25 mouse cellular contexts compared by ENCODE assay signal in the genomic region with DNA sequence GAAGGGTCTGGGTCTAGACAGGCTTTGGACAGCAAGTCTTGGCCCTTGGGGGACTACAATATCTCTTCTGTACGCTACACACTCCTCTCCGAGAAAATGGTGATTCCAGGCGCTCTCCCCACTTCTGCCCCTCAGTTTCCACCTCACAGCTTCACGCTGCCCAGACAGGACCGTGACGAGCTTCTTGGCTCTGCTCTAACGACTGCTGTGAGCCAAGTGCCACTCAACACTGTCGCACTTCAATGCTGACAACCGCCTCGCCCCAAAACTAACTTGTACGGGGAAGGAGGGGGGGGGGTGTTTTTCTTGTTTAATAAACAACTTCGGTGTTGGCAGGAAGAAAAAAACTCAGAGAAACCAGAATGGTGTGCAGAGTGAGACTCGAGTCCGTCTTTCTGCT. TPM values are rescaled to one million over a fixed set of nuclear protein-coding genes. Genes with fewer than 3 reads are reported as not detected.
DNase-seq lines count a peak whose midpoint lies in the region; ATAC-seq and TF ChIP-seq lines count a peak whose summit lies in the region.
"Had no signal": no experiment of that assay in that cellular context is flagged by ENCODE, and none has a peak within 500 bp of the region (broad histone marks: within the 10 kb centered on the region; RNA-seq: fewer than 3 reads in every experiment).

No protein-coding gene starts in this region.

- TF ChIP-seq CTCF in lung, postnatal 0 days (IDR thresholded peaks at IDR 0.05): no peak
- TF ChIP-seq CTCF in forebrain, postnatal 0 days (IDR thresholded peaks at IDR 0.05; ENCODE audit: low read depth): no peak

- H3K4me3 ChIP-seq in forebrain, embryonic 15.5 days: no peak overlapping the region
- no peak overlapping the region for H3K4me3 ChIP-seq in forebrain, embryonic 11.5 days (ENCODE audit: low read depth, low read length)
- no peak overlapping the region for H3K4me3 ChIP-seq in lung, postnatal 0 days (ENCODE audit: low read depth, low read length)
- no peak overlapping the region for H3K4me3 ChIP-seq in forebrain, postnatal 0 days (ENCODE audit: low read depth, low read length)
- H3K4me3 ChIP-seq: limb, embryonic 13.5 days; liver, embryonic 12.5 days had no signal

- TF ChIP-seq EP300 in lung, postnatal 0 days (IDR thresholded peaks at IDR 0.05): no peak

- no peaks in the 10 kb centered on the region for H3K9me3 ChIP-seq in forebrain, embryonic 15.5 days
- H3K9me3 ChIP-seq in forebrain, embryonic 11.5 days (ENCODE audit: control insufficient read depth, low read length): no peaks in the 10 kb centered on the region
- no peaks in the 10 kb centered on the region for H3K9me3 ChIP-seq in lung, postnatal 0 days (ENCODE audit: low read length)
- H3K9me3 ChIP-seq in forebrain, postnatal 0 days (ENCODE audit: low read length): no peaks in the 10 kb centered on the region
- H3K9me3 ChIP-seq: liver, embryonic 12.5 days had no signal

- no peak overlapping the region for H3K4me2 ChIP-seq in forebrain, embryonic 15.5 days (replicated peaks)
- no peak overlapping the region for H3K4me2 ChIP-seq in forebrain, embryonic 11.5 days (ENCODE audit: low read depth, low read length, severe bottlenecking)
- no peak overlapping the region; the same call in 1 of the 2 replicates for H3K4me2 ChIP-seq in lung, postnatal 0 days (replicated peaks; ENCODE audit: low read depth, low read length)
- H3K4me2 ChIP-seq in forebrain, postnatal 0 days (ENCODE audit: low read depth): no peak overlapping the region
- H3K4me2 ChIP-seq: hindbrain, embryonic 14.5 days; limb, embryonic 13.5 days; liver, embryonic 12.5 days; midbrain, embryonic 11.5 days had no signal

- 41% methylated on average over 14 of the region's 14 CpGs for WGBS in forebrain, embryonic 15.5 days
- WGBS in forebrain, embryonic 11.5 days: 81% methylated on average over 14 of the region's 14 CpGs
- WGBS in lung, postnatal 0 days: 44% methylated on average over 14 of the region's 14 CpGs
- 26% methylated on average over 14 of the region's 14 CpGs for WGBS in forebrain, postnatal 0 days

- peak; percentile 79 for ATAC-seq in forebrain, embryonic 15.5 days (replicated peaks)
- no peak for ATAC-seq in forebrain, embryonic 11.5 days (replicated peaks; ENCODE audit: low FRiP score)
- ATAC-seq in lung, postnatal 0 days: peak; percentile 60; the same call in 1 of the 2 replicates
- ATAC-seq in forebrain, postnatal 0 days: peak; percentile 72
- ATAC-seq: liver, embryonic 12.5 days had no signal

- no peak overlapping the region for H3K9ac ChIP-seq in forebrain, embryonic 15.5 days (replicated peaks)
- H3K9ac ChIP-seq in forebrain, embryonic 11.5 days (ENCODE audit: low read length): no peak overlapping the region
- H3K9ac ChIP-seq in lung, postnatal 0 days (replicated peaks; ENCODE audit: low read depth): no peak overlapping the region
- H3K9ac ChIP-seq in forebrain, postnatal 0 days: no peak overlapping the region
- H3K9ac ChIP-seq: hindbrain, embryonic 14.5 days; limb, embryonic 13.5 days; liver, embryonic 12.5 days had no signal

- no peak overlapping the region for H3K27ac ChIP-seq in forebrain, embryonic 15.5 days (replicated peaks)
- H3K27ac ChIP-seq in forebrain, embryonic 11.5 days (ENCODE audit: low read depth, low read length): no peak overlapping the region
- no peak overlapping the region for H3K27ac ChIP-seq in lung, postnatal 0 days (ENCODE audit: low read length)
- no peak overlapping the region for H3K27ac ChIP-seq in forebrain, postnatal 0 days (ENCODE audit: low read depth, low read length)
- H3K27ac ChIP-seq: hindbrain, embryonic 14.5 days; limb, embryonic 13.5 days; liver, embryonic 12.5 days had no signal

- intact Hi-C loops in gastrocnemius, postnatal 36 days (cut with DNase I): no loop called here

- no peak for DNase-seq in forebrain, embryonic 11.5 days (ENCODE audit: low spot score)
- peak; percentile 14 for DNase-seq in kidney, adult 18-20 months
- no peak for DNase-seq in kidney, adult 9 months
- DNase-seq in lung, postnatal 0 days (ENCODE audit: low spot score): peak; percentile 54
- no peak for DNase-seq in lung, postnatal 25 days (ENCODE audit: low spot score)
- no peak for DNase-seq in forebrain, postnatal 0 days
- no peak for DNase-seq in gastrocnemius, postnatal 36 days
- DNase-seq: adrenal gland, postnatal 25 days; cerebellum, adult 9-11 months; gastrocnemius, postnatal 25 days; layer of hippocampus, postnatal 36 days; thymus, adult 18-20 months; thymus, postnatal 4 days had no signal

- H3K27me3 ChIP-seq in forebrain, embryonic 15.5 days: no peaks in the 10 kb centered on the region
- H3K27me3 ChIP-seq in forebrain, embryonic 11.5 days (ENCODE audit: control insufficient read depth, insufficient read depth, low read length): no peaks in the 10 kb centered on the region
- no peaks in the 10 kb centered on the region for H3K27me3 ChIP-seq in lung, postnatal 0 days (replicated peaks; ENCODE audit: insufficient read depth, low read length)
- no peaks in the 10 kb centered on the region for H3K27me3 ChIP-seq in forebrain, postnatal 0 days (ENCODE audit: insufficient read depth, low read length)
- H3K27me3 ChIP-seq: limb, embryonic 13.5 days had no signal

- H3K36me3 ChIP-seq in forebrain, embryonic 15.5 days: no peaks in the 10 kb centered on the region
- H3K36me3 ChIP-seq in forebrain, embryonic 11.5 days (ENCODE audit: control insufficient read depth, insufficient read depth, low read length): no peaks in the 10 kb centered on the region
- H3K36me3 ChIP-seq in lung, postnatal 0 days (ENCODE audit: insufficient read depth, low read length): no peaks in the 10 kb centered on the region
- no peaks in the 10 kb centered on the region for H3K36me3 ChIP-seq in forebrain, postnatal 0 days (ENCODE audit: insufficient read depth)
- H3K36me3 ChIP-seq: limb, embryonic 13.5 days; liver, embryonic 12.5 days had no signal

- H3K4me1 ChIP-seq in forebrain, embryonic 15.5 days: peaks cover 24% of the 10 kb centered on the region
- H3K4me1 ChIP-seq in forebrain, embryonic 11.5 days (replicated peaks; ENCODE audit: control insufficient read depth, insufficient read depth, low read length): no peaks in the 10 kb centered on the region
- H3K4me1 ChIP-seq in lung, postnatal 0 days (ENCODE audit: insufficient read depth, low read depth, low read length): no peaks in the 10 kb centered on the region
- H3K4me1 ChIP-seq in forebrain, postnatal 0 days (ENCODE audit: insufficient read depth): no peaks in the 10 kb centered on the region

RNA-seq across cellular contexts. Expression of a gene that starts 12.2 kb away (rescaled TPM):
- polyA plus RNA-seq in forebrain, embryonic 15.5 days (2015; fragmentation: Nextera tagmentation; extraction: Ambion mirVana): 3.7 and 7.9 TPM in 2 replicates
- 1.9 and 2.9 TPM in 2 replicates for polyA plus RNA-seq in forebrain, embryonic 11.5 days (2014; fragmentation: Nextera tagmentation; extraction: Ambion mirVana)
- polyA plus RNA-seq in lung, postnatal 0 days (2015; fragmentation: Nextera tagmentation; extraction: Ambion mirVana): 0.46 and 0.60 TPM in 2 replicates
- 5.9 and 6.4 TPM in 2 replicates for total RNA-seq in forebrain, postnatal 0 days (2014; rRNA removed)
- polyA plus RNA-seq in forebrain, postnatal 0 days (2015; fragmentation: Nextera tagmentation; extraction: Ambion mirVana): 6.5 and 10.0 TPM in 2 replicates
- total RNA-seq in gastrocnemius, postnatal 36 days (2021): 1 to 10 TPM; 6.4 to 6.6 TPM
- total RNA-seq: monocyte, adult 5-6 weeks had no signal

RNA-seq across cellular contexts. Expression of a gene that starts 23.7 kb away (rescaled TPM):
- polyA plus RNA-seq in forebrain, embryonic 15.5 days (2015; fragmentation: Nextera tagmentation; extraction: Ambion mirVana): 0.45 TPM in 1 of 2 replicates, not detected in the other
- 0.68 and 1.4 TPM in 2 replicates for polyA plus RNA-seq in forebrain, embryonic 11.5 days (2014; fragmentation: Nextera tagmentation; extraction: Ambion mirVana)
- polyA plus RNA-seq in lung, postnatal 0 days (2015; fragmentation: Nextera tagmentation; extraction: Ambion mirVana): not detected in 2 replicates
- total RNA-seq in forebrain, postnatal 0 days (2014; rRNA removed): 0.92 TPM in 1 of 2 replicates, not detected in the other
- 0.19 TPM in 1 of 2 replicates, not detected in the other for polyA plus RNA-seq in forebrain, postnatal 0 days (2015; fragmentation: Nextera tagmentation; extraction: Ambion mirVana)
- total RNA-seq in gastrocnemius, postnatal 36 days (2021): not detected
- total RNA-seq: adrenal gland, postnatal 25 days; gastrocnemius, postnatal 25 days; heart, postnatal 14 days; layer of hippocampus, adult 8-10 months; layer of hippocampus, postnatal 36 days; left cerebral cortex, postnatal 14 days; megakaryocyte progenitor cell, adult 5-6 weeks; monocyte, adult 5-6 weeks had no signal
- polyA plus RNA-seq: cortical plate, adult 2 months; embryonic facial prominence, embryonic 11.5 days; hindbrain, embryonic 14.5 days; liver, embryonic 12.5 days had no signal

RNA-seq across cellular contexts. Expression of a gene that starts 46.7 kb away (rescaled TPM):
- 45.8 and 46.5 TPM in 2 replicates for polyA plus RNA-seq in forebrain, embryonic 15.5 days (2015; fragmentation: Nextera tagmentation; extraction: Ambion mirVana)
- polyA plus RNA-seq in forebrain, embryonic 11.5 days (2014; fragmentation: Nextera tagmentation; extraction: Ambion mirVana): 43.0 and 44.0 TPM in 2 replicates
- polyA plus RNA-seq in lung, postnatal 0 days (2015; fragmentation: Nextera tagmentation; extraction: Ambion mirVana): 43.9 and 46.0 TPM in 2 replicates
- 12.5 and 17.3 TPM in 2 replicates for total RNA-seq in forebrain, postnatal 0 days (2014; rRNA removed)
- polyA plus RNA-seq in forebrain, postnatal 0 days (2015; fragmentation: Nextera tagmentation; extraction: Ambion mirVana): 27.9 and 31.6 TPM in 2 replicates
- 100 to 1,000 TPM; 205 to 210 TPM for total RNA-seq in gastrocnemius, postnatal 36 days (2021)

Comparison
In these comparisons a context has a peak if more than half of its experiments do, and no peak if none do; other contexts are left out.
1. DNase-seq: peak in kidney, adult 18-20 months (single experiment) and lung, postnatal 0 days (single experiment); none in forebrain, embryonic 11.5 days (single experiment), kidney, adult 9 months (single experiment), lung, postnatal 25 days (single experiment), forebrain, postnatal 0 days (single experiment) and gastrocnemius, postnatal 36 days (0 of 2).